Mouse (Mus musculus) lung, postnatal 0 days (tissue): ENCODE measurements around the gene Mob3b. TPM values are rescaled to one million over a fixed set of nuclear protein-coding genes. Genes with fewer than 3 reads are reported as not detected.

Source experiments
- ATAC-seq: fragments of 200-750 bp; cut with Nextera tagmentation; 2 replicates; pipeline ENCODE4 v1.8.0; 2017; ENCODE audit warnings: moderate library complexity
- DNase-seq: peaks from one replicate; pipeline ENCODE4 v3.0.0-alpha.2; 2016; ENCODE audit warnings: low spot score
- H3K27ac ChIP-seq: fragments of 300-500 bp; sonication (generic); 2 replicates; pipeline ENCODE4 v1.5.1; 2014; ENCODE audit warnings: antibody characterized with exemption, mild to moderate bottlenecking, low read length, mixed read lengths
- H3K27me3 ChIP-seq: fragments of 300-500 bp; sonication (generic); replicated peaks from 2 replicates; pipeline ENCODE4 v1.6.1; 2014; ENCODE audit warnings: low read length, mixed read lengths; ENCODE audit not compliant: insufficient read depth
- H3K36me3 ChIP-seq: fragments of 300-500 bp; sonication (generic); 2 replicates; pipeline ENCODE4 v1.6.1; 2014; ENCODE audit warnings: low read length, mixed read lengths; ENCODE audit not compliant: insufficient read depth
- H3K4me1 ChIP-seq: fragments of 300-500 bp; sonication (generic); 2 replicates; pipeline ENCODE4 v1.6.1; 2014; ENCODE audit warnings: antibody characterized with exemption, low read depth, low read length, mixed read lengths; ENCODE audit not compliant: insufficient read depth
- H3K4me2 ChIP-seq: fragments of 300-500 bp; sonication (generic); replicated peaks from 2 replicates; pipeline ENCODE4 v1.6.1; 2014; ENCODE audit warnings: low read depth, mild to moderate bottlenecking, low read length, moderate library complexity, mixed read lengths
- H3K4me3 ChIP-seq: fragments of 300-500 bp; sonication (generic); 2 replicates; pipeline ENCODE4 v1.5.1; 2014; ENCODE audit warnings: low read depth, low read length
- H3K9ac ChIP-seq: fragments of 300-500 bp; sonication (generic); replicated peaks from 2 replicates; pipeline ENCODE4 v1.6.1; 2014; ENCODE audit warnings: low read depth, mild to moderate bottlenecking
- H3K9me3 ChIP-seq: fragments of 300-500 bp; sonication (generic); 2 replicates; pipeline ENCODE4 v1.6.1; 2016; ENCODE audit warnings: low read length, mixed read lengths
- CTCF ChIP-seq: IDR thresholded peaks from 2 replicates; pipeline ENCODE4 v1.5.1; 2016; ENCODE audit warnings: antibody characterized with exemption, mild to moderate bottlenecking
- EP300 ChIP-seq: IDR thresholded peaks from 2 replicates; pipeline ENCODE4 v1.6.1; 2016; ENCODE audit warnings: antibody characterized with exemption, mild to moderate bottlenecking, control low read depth
- WGBS: fragments of 180-500 bp; shearing (Covaris S2); extraction: QIAGEN DNeasy Blood & Tissue Kit; methylation state at CpG from one replicate; pipeline ENCODE4 v1.1.7; 2014; 5-methylcytosine and 5-hydroxymethylcytosine counted together
- polyA plus RNA-seq: library from polyadenylated mRNA; unstranded; fragments of >200 nt; fragmentation: Nextera tagmentation; extraction: Ambion mirVana; gene quantifications from 2 replicates; pipeline ENCODE4 v1.2.1, GENCODE M21; 2015

Mob3b gene
- polyA plus RNA-seq, 1 experiment from 2014 or later, result 14.7 TPM

GRCm38 (mm10) chr4:35121060-35121459, 36.2 kb downstream of the Mob3b start:
- ATAC-seq, result no peak
- no peaks in the 10 kb centered on the region for H3K27me3 ChIP-seq
- no peak overlapping the region for H3K9ac ChIP-seq
- DNase-seq, result no peak
- H3K4me3 ChIP-seq, result no peak overlapping the region
- 78% methylated on average over 12 of the region's 12 CpGs for WGBS
- no peaks in the 10 kb centered on the region for H3K36me3 ChIP-seq
- no peaks in the 10 kb centered on the region for H3K4me1 ChIP-seq
- no peak overlapping the region for H3K4me2 ChIP-seq
- no peaks in the 10 kb centered on the region for H3K9me3 ChIP-seq
- H3K27ac ChIP-seq, result no peak overlapping the region
- TF ChIP-seq EP300 (no peak), CTCF (no peak)

GRCm38 (mm10) chr4:35120575-35120974, 36.7 kb downstream of the Mob3b start:
- Histone ChIP-seq H3K4me1 (no peaks in the 10 kb centered on the region), H3K4me3 (no peak overlapping the region), H3K4me2 (no peak overlapping the region), H3K27ac (no peak overlapping the region), H3K9me3 (no peaks in the 10 kb centered on the region), H3K36me3 (no peaks in the 10 kb centered on the region), H3K9ac (no peak overlapping the region), H3K27me3 (no peaks in the 10 kb centered on the region)
- no peak for DNase-seq
- no peak for ATAC-seq
- TF ChIP-seq CTCF (no peak), EP300 (no peak)
- WGBS, result 86% methylated on average over 8 of the region's 8 CpGs

- no peak for DNase-seq
- no peak overlapping the region for H3K27ac ChIP-seq
- H3K4me3 ChIP-seq, result no peak overlapping the region
- H3K36me3 ChIP-seq, result no peaks in the 10 kb centered on the region
- H3K9me3 ChIP-seq, result no peaks in the 10 kb centered on the region
- H3K4me1 ChIP-seq, result no peaks in the 10 kb centered on the region
- 39% methylated on average over 4 of the region's 4 CpGs for WGBS
- TF ChIP-seq EP300 (no peak), CTCF (no peak)
- H3K9ac ChIP-seq, result no peak overlapping the region
- ATAC-seq, result 0 out of 2 replicates have a peak, but pooled peaks have one; percentile 30
- no peaks in the 10 kb centered on the region for H3K27me3 ChIP-seq
- no peak overlapping the region for H3K4me2 ChIP-seq
Observed at GRCm38 (mm10) chr4:35120159-35120558, 37.1 kb downstream of the Mob3b start.

- DNase-seq (peak; percentile 65), ATAC-seq (peak; percentile 50)
- Histone ChIP-seq H3K9me3 (no peaks in the 10 kb centered on the region), H3K27me3 (no peaks in the 10 kb centered on the region), H3K4me2 (no peak overlapping the region), H3K9ac (no peak overlapping the region), H3K4me1 (no peaks in the 10 kb centered on the region), H3K4me3 (no peak overlapping the region), H3K36me3 (no peaks in the 10 kb centered on the region), H3K27ac (no peak overlapping the region)
- TF ChIP-seq CTCF (no peak), EP300 (0 out of 2 replicates have a peak, but pooled peaks have one; percentile 15)
- WGBS, result 58% methylated on average over 2 of the region's 2 CpGs
Observed at GRCm38 (mm10) chr4:35118851-35119250, 38.4 kb downstream of the Mob3b start.

- no peak for TF ChIP-seq CTCF
- TF ChIP-seq EP300, result no peak
- DNase-seq, result no peak
- Histone ChIP-seq H3K4me2 (no peak overlapping the region), H3K4me3 (no peak overlapping the region), H3K27me3 (no peaks in the 10 kb centered on the region), H3K36me3 (no peaks in the 10 kb centered on the region), H3K4me1 (peaks cover 3% of the 10 kb centered on the region; the same call in 1 of the 2 replicates), H3K9me3 (no peaks in the 10 kb centered on the region), H3K9ac (no peak overlapping the region), H3K27ac (no peak overlapping the region)
- no peak for ATAC-seq
- whole genome bisulfite sequencing, result 93% methylated on average over 3 of the region's 3 CpGs
Observed at GRCm38 (mm10) chr4:35117144-35117543, 40.1 kb downstream of the Mob3b start.

- Histone ChIP-seq H3K9ac (no peak overlapping the region), H3K36me3 (no peaks in the 10 kb centered on the region), H3K4me2 (no peak overlapping the region), H3K4me3 (no peak overlapping the region), H3K27me3 (no peaks in the 10 kb centered on the region), H3K27ac (no peak overlapping the region), H3K9me3 (no peaks in the 10 kb centered on the region), H3K4me1 (peaks cover 3% of the 10 kb centered on the region; the same call in 1 of the 2 replicates)
- TF ChIP-seq CTCF (no peak), EP300 (no peak)
- WGBS, result 72% methylated on average over 6 of the region's 6 CpGs
- ATAC-seq (no peak), DNase-seq (no peak)
Observed at GRCm38 (mm10) chr4:35115933-35116332, 41.4 kb downstream of the Mob3b start.

- no peak overlapping the region for H3K9ac ChIP-seq
- H3K27ac ChIP-seq, result no peak overlapping the region
- WGBS, result 77% methylated on average over 2 of the region's 2 CpGs
- H3K9me3 ChIP-seq, result no peaks in the 10 kb centered on the region
- TF ChIP-seq EP300, result no peak
- no peak for TF ChIP-seq CTCF
- H3K36me3 ChIP-seq, result no peaks in the 10 kb centered on the region
- H3K4me3 ChIP-seq, result no peak overlapping the region
- no peak for ATAC-seq
- no peak overlapping the region for H3K4me2 ChIP-seq
- no peak for DNase-seq
- no peaks in the 10 kb centered on the region for H3K27me3 ChIP-seq
- peaks cover 3% of the 10 kb centered on the region; the same call in 1 of the 2 replicates for H3K4me1 ChIP-seq
Observed at GRCm38 (mm10) chr4:35114950-35115349, 42.3 kb downstream of the Mob3b start.
